Mouse (Mus musculus) small intestine, adult 2 months (tissue): Measurements from ENCODE around the gene Cldn4. TPM values are rescaled to one million over a fixed set of nuclear protein-coding genes. Genes with fewer than 3 reads are reported as not detected.
"Not testable (repeated sequence)": the region's sequence is repeated elsewhere in the genome, so short reads cannot be mapped to it uniquely, and the experiment has no call there.

Experiments
- H3K27ac ChIP-seq: fragments of 200-500 bp; 2 replicates; pipeline ENCODE4 v1.5.1; 2012; ENCODE audit warnings: low read depth, low read length, control low read depth, inconsistent platforms; ENCODE audit not compliant: insufficient read depth
- H3K27me3 ChIP-seq: fragments of 200-500 bp; 2 replicates; pipeline ENCODE4 v1.6.1; 2012; ENCODE audit warnings: mild to moderate bottlenecking, moderate library complexity, low read length, inconsistent platforms; ENCODE audit not compliant: control insufficient read depth, insufficient read depth
- H3K36me3 ChIP-seq: fragments of 200-500 bp; 2 replicates; pipeline ENCODE4 v1.6.1; 2012; ENCODE audit warnings: mild to moderate bottlenecking, low read length, control low read depth, inconsistent platforms; ENCODE audit not compliant: control insufficient read depth, insufficient read depth
- H3K4me1 ChIP-seq: fragments of 200-500 bp; 2 replicates; pipeline ENCODE4 v1.6.1; 2012; ENCODE audit warnings: low read length, inconsistent platforms, mixed read lengths; ENCODE audit not compliant: control insufficient read depth, insufficient read depth, insufficient read length
- H3K4me3 ChIP-seq: fragments of 200-500 bp; 2 replicates; pipeline ENCODE4 v1.5.1; 2012; ENCODE audit warnings: low read depth, mild to moderate bottlenecking, control low read depth, inconsistent platforms, low read length, moderate library complexity
- CTCF ChIP-seq: fragments of 200-500 bp; IDR thresholded peaks from 2 replicates; pipeline ENCODE4 v1.5.1; 2012; ENCODE audit warnings: low read depth, mild to moderate bottlenecking, control low read depth, inconsistent platforms, low read length, moderate library complexity, mixed read lengths; ENCODE audit not compliant: insufficient replicate concordance, insufficient read length; ENCODE audit errors: extremely low read depth
- POLR2A ChIP-seq: fragments of 200-500 bp; IDR thresholded peaks from 2 replicates; pipeline ENCODE4 v1.6.1; 2012; ENCODE audit warnings: low read depth, mild to moderate bottlenecking, control low read depth, inconsistent platforms, low read length, moderate library complexity
- WGBS: fragments of 180-500 bp; shearing (Covaris S2); methylation state at CpG from one replicate; pipeline ENCODE4 v1.1.7; 2018; 5-methylcytosine and 5-hydroxymethylcytosine counted together
- polyA plus RNA-seq: library from polyadenylated mRNA; depleted of rRNA; stranded (reverse); fragments of >200 nt; gene quantifications from 2 replicates; pipeline ENCODE4 v1.2.3, GENCODE M21; 2012

Cldn4 gene
- polyA plus RNA-seq, 1 experiment = 571 TPM

GRCm38 (mm10) chr5:134973526-134973925, 26.8 kb upstream of the Cldn4 start:
- Histone ChIP-seq H3K4me1 (peaks cover 45% of the 10 kb centered on the region), H3K36me3 (no peaks in the 10 kb centered on the region), H3K4me3 (no peak overlapping the region), H3K27ac (peak overlapping the region; percentile 78), H3K27me3 (no peaks in the 10 kb centered on the region)
- WGBS = 73% methylated on average over 7 of the region's 7 CpGs
- no peak for TF ChIP-seq POLR2A
- TF ChIP-seq CTCF = no peak

DNA sequence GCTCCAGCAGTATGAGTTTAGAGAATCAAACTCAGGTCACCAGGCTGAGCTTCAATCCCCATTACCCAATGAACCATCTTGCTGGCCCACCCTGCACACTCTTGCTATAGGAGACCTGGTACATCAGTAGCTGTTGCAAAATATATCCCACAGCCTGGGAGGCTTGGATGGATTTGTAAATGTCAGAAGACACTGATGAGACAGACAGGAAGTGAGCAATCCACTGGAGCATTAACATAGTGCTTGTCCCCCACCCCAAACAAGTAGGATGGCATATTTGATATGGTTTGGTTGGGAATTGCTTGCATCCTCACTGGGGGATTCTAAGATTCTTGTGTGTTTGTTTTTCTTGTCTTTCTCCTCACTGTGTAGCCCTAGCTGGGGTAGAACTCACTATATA, 26.3 kb upstream of the Cldn4 start:
- Histone ChIP-seq H3K4me1 (peaks cover 49% of the 10 kb centered on the region), H3K27me3 (no peaks in the 10 kb centered on the region), H3K4me3 (no peak overlapping the region), H3K27ac (peak overlapping the region; percentile 35; the same call in 1 of the 2 replicates), H3K36me3 (no peaks in the 10 kb centered on the region)
- TF ChIP-seq CTCF = no peak

GRCm38 (mm10) chr5:134970671-134971070, 23.9 kb upstream of the Cldn4 start:
- Histone ChIP-seq H3K36me3 (no peaks in the 10 kb centered on the region), H3K27ac (no peak overlapping the region), H3K4me1 (peaks cover 44% of the 10 kb centered on the region), H3K4me3 (no peak overlapping the region), H3K27me3 (no peaks in the 10 kb centered on the region)
- WGBS = 78% methylated on average over 8 of the region's 8 CpGs
- no peak for TF ChIP-seq POLR2A
- no peak for TF ChIP-seq CTCF

GRCm38 (mm10) chr5:134967164-134967944, 20.6 kb upstream of the Cldn4 start:
- WGBS = 27% methylated on average over 20 of the region's 20 CpGs
- peak overlapping the region; percentile 41 for H3K4me3 ChIP-seq
- H3K27me3 ChIP-seq = no peaks in the 10 kb centered on the region
- H3K4me1 ChIP-seq = peaks cover 29% of the 10 kb centered on the region
- H3K36me3 ChIP-seq = no peaks in the 10 kb centered on the region
- H3K27ac ChIP-seq = peak overlapping the region; percentile 100
- TF ChIP-seq POLR2A (no peak), CTCF (no peak)

- peak; percentile 57; the same call in 1 of the 2 replicates for TF ChIP-seq POLR2A
- TF ChIP-seq CTCF = peak; percentile 23; the same call in 1 of the 2 replicates
- Histone ChIP-seq H3K27me3 (no peaks in the 10 kb centered on the region), H3K36me3 (no peaks in the 10 kb centered on the region), H3K4me1 (peaks cover 29% of the 10 kb centered on the region), H3K27ac (peak overlapping the region; percentile 100), H3K4me3 (peak overlapping the region; percentile 57)
- WGBS = 4% methylated on average over 33 of the region's 33 CpGs
Observed at GRCm38 (mm10) chr5:134965852-134966821, 19.4 kb upstream of the Cldn4 start.

DNA sequence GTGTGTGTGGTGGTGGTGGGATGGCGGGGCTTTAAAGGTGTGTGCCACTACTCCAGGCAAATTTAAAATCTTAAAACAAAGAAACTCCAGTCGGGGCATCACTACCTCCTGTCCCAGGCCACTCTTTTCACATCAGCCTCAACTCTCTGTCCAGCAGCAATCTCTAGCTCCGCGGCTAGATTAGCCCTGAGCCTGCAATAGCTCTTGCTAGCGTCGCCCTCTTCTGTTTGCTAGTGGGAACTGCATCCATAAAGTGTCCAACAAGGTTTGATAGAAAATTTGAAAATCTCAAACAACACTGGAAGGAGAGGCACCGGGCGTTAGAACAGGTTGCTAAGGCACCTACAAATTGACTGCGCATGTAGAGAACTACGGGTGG, 18.7 kb upstream of the Cldn4 start:
- no peaks in the 10 kb centered on the region for H3K36me3 ChIP-seq
- no peaks in the 10 kb centered on the region for H3K27me3 ChIP-seq
- peaks cover 26% of the 10 kb centered on the region for H3K4me1 ChIP-seq
- peak overlapping the region; percentile 82 for H3K27ac ChIP-seq
- TF ChIP-seq CTCF = peak; percentile 76; the same call in 1 of the 2 replicates
- no peak for TF ChIP-seq POLR2A
- WGBS = 6% methylated on average over 10 of the region's 10 CpGs
- peak overlapping the region; percentile 57 for H3K4me3 ChIP-seq

GRCm38 (mm10) chr5:134964655-134965054, 17.9 kb upstream of the Cldn4 start:
- not testable (repeated sequence) for H3K27me3 ChIP-seq, H3K36me3 ChIP-seq, H3K4me3 ChIP-seq, H3K27ac ChIP-seq
- peaks cover 23% of the 10 kb centered on the region for H3K4me1 ChIP-seq
